Mouse (Mus musculus) heart, embryonic 14.5 days (tissue): Measurements from ENCODE around the gene Capn2. TPM values are rescaled to one million over a fixed set of nuclear protein-coding genes. Genes with fewer than 3 reads are reported as not detected.

Source experiments
- ATAC-seq: fragments of 200-750 bp; cut with Nextera tagmentation; 2 replicates; pipeline ENCODE4 v1.8.0; 2017; ENCODE audit warnings: low read depth, moderate TSS enrichment; ENCODE audit not compliant: insufficient number of reproducible peaks, insufficient read depth, low FRiP score
- H3K27ac ChIP-seq, 2 experiments: fragments of 200-500 bp in 1 of 2; fragments of 300-500 bp in 1 of 2; sonication (generic) in 1 of 2; replicated peaks in 1 of 2; 2 replicates each; pipeline ENCODE4 v1.5.1; 2012 to 2014; ENCODE audit warnings: low read depth in 2 of 2, low read length in 2 of 2, control low read depth in 1 of 2, mild to moderate bottlenecking in 1 of 2, mixed read lengths in 1 of 2; ENCODE audit not compliant: control insufficient read depth in 1 of 2, insufficient read depth in 1 of 2
- H3K27me3 ChIP-seq: fragments of 300-500 bp; sonication (generic); 2 replicates; pipeline ENCODE4 v1.6.1; 2014; ENCODE audit warnings: mild to moderate bottlenecking, low read length, control low read depth; ENCODE audit not compliant: control insufficient read depth, insufficient read depth
- H3K36me3 ChIP-seq: fragments of 300-500 bp; sonication (generic); 2 replicates; pipeline ENCODE4 v1.6.1; 2014; ENCODE audit warnings: mild to moderate bottlenecking, control low read depth, low read length, mixed read lengths; ENCODE audit not compliant: control insufficient read depth, insufficient read depth
- H3K4me1 ChIP-seq, 2 experiments: fragments of 200-500 bp in 1 of 2; fragments of 300-500 bp in 1 of 2; sonication (generic) in 1 of 2; 2 replicates each; pipeline ENCODE4 v1.6.1; 2012 to 2014; ENCODE audit warnings: low read length in 2 of 2, control low read depth in 1 of 2, mixed read lengths in 1 of 2; ENCODE audit not compliant: control insufficient read depth in 2 of 2, insufficient read depth in 2 of 2
- H3K4me2 ChIP-seq: fragments of 300-500 bp; sonication (generic); 2 replicates; pipeline ENCODE4 v1.6.1; 2014; ENCODE audit warnings: mild to moderate bottlenecking, low read length
- H3K4me3 ChIP-seq, 2 experiments: fragments of 200-500 bp in 1 of 2; fragments of 300-500 bp in 1 of 2; sonication (generic) in 1 of 2; 2 replicates each; pipeline ENCODE4 v1.5.1; 2012 to 2014; ENCODE audit warnings: low read length in 2 of 2, mild to moderate bottlenecking in 2 of 2, control low read depth in 1 of 2, low read depth in 1 of 2, moderate library complexity in 1 of 2; ENCODE audit not compliant: control insufficient read depth in 1 of 2, insufficient read depth in 1 of 2
- H3K9ac ChIP-seq: fragments of 300-500 bp; sonication (generic); 2 replicates; pipeline ENCODE4 v1.6.1; 2014; ENCODE audit warnings: mild to moderate bottlenecking, low read length
- H3K9me3 ChIP-seq: fragments of 300-500 bp; sonication (generic); 2 replicates; pipeline ENCODE4 v1.6.1; 2016; ENCODE audit warnings: low read length, control low read depth; ENCODE audit not compliant: control insufficient read depth
- WGBS: fragments of 180-500 bp; shearing (Covaris S2); extraction: QIAGEN DNeasy Blood & Tissue Kit; methylation state at CpG from one replicate; pipeline ENCODE4 v1.1.7; 2014; 5-methylcytosine and 5-hydroxymethylcytosine counted together
- polyA plus RNA-seq: library from polyadenylated mRNA; unstranded; fragments of >200 nt; fragmentation: Nextera tagmentation; extraction: Ambion mirVana; gene quantifications from 2 replicates; pipeline ENCODE4 v1.2.1, GENCODE M21; 2014

The Capn2 gene
- polyA plus RNA-seq, 1 experiment from 2014 or later, result 71.2 TPM

GRCm38 (mm10) chr1:182559530-182559929, 42.1 kb upstream of the Capn2 start:
- no peaks in the 10 kb centered on the region for H3K36me3 ChIP-seq
- no peak overlapping the region for H3K9ac ChIP-seq

GRCm38 (mm10) chr1:182558271-182558670, 40.9 kb upstream of the Capn2 start:
- H3K9me3 ChIP-seq, result no peaks in the 10 kb centered on the region
- ATAC-seq, result no peak
- H3K4me1 ChIP-seq, result peaks cover 0 to 2% of the 10 kb centered on the region in 2 experiments; a peak in 2 of 4 replicates
- no peak overlapping the region for H3K27ac ChIP-seq
- H3K36me3 ChIP-seq, result no peaks in the 10 kb centered on the region
- 75% methylated on average over 4 of the region's 4 CpGs for WGBS
- H3K27me3 ChIP-seq, result no peaks in the 10 kb centered on the region
- no peak overlapping the region for H3K4me3 ChIP-seq
- H3K4me2 ChIP-seq, result no peak overlapping the region
- H3K9ac ChIP-seq, result no peak overlapping the region

More at GRCm38 (mm10) chr1:182559530-182559929, 42.1 kb upstream of the Capn2 start:
- no peak for ATAC-seq
- Histone ChIP-seq H3K4me1 (peaks cover 0 to 2% of the 10 kb centered on the region in 2 experiments; a peak in 2 of 4 replicates), H3K27ac (no peak overlapping the region), H3K4me3 (no peak overlapping the region), H3K9me3 (no peaks in the 10 kb centered on the region), H3K4me2 (no peak overlapping the region), H3K27me3 (no peaks in the 10 kb centered on the region)
- 80% methylated on average over 10 of the region's 11 CpGs for WGBS

GRCm38 (mm10) chr1:182553649-182554375, 36.4 kb upstream of the Capn2 start:
- H3K9me3 ChIP-seq, result no peaks in the 10 kb centered on the region
- no peaks in the 10 kb centered on the region for H3K27me3 ChIP-seq
- H3K9ac ChIP-seq, result no peak overlapping the region
- ATAC-seq, result no peak
- no peak overlapping the region for H3K27ac ChIP-seq
- no peaks in the 10 kb centered on the region for H3K4me1 ChIP-seq
- no peak overlapping the region for H3K4me2 ChIP-seq
- WGBS, result 52% methylated on average over 12 of the region's 12 CpGs
- H3K36me3 ChIP-seq, result no peaks in the 10 kb centered on the region
- H3K4me3 ChIP-seq, result no peak overlapping the region

GRCm38 (mm10) chr1:182550761-182551160, 33.4 kb upstream of the Capn2 start:
- H3K9me3 ChIP-seq, result no peaks in the 10 kb centered on the region
- H3K27ac ChIP-seq, result no peak overlapping the region
- H3K27me3 ChIP-seq, result no peaks in the 10 kb centered on the region
- no peak overlapping the region for H3K4me2 ChIP-seq
- ATAC-seq, result no peak
- no peaks in the 10 kb centered on the region for H3K4me1 ChIP-seq
- H3K4me3 ChIP-seq, result no peak overlapping the region
- 71% methylated on average over 8 of the region's 8 CpGs for WGBS
- no peaks in the 10 kb centered on the region for H3K36me3 ChIP-seq
- no peak overlapping the region for H3K9ac ChIP-seq

DNA sequence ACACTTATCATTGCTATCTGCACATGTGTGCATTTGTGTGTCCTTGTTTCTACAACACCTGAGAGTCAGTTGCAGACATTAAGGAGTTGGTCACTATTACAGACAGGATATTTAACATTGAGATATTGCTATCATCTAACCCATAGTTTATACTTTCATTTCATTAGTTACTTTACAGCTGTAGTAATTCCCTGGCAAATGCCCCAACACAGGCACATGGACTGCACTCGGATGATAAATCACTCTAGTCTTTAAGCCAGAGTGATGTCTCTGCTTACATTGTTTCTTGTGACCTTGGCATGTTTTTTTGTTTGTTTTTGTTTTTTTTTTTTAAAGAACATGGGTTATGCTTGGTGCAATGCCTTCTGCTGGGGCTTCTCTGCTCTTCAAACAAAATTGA, 26.5 kb upstream of the Capn2 start:
- 72% methylated on average over 1 of the region's 1 CpGs for WGBS
- Histone ChIP-seq H3K4me2 (no peak overlapping the region), H3K36me3 (no peaks in the 10 kb centered on the region), H3K9me3 (no peaks in the 10 kb centered on the region), H3K4me3 (no peak overlapping the region), H3K4me1 (peaks cover 2 to 3% of the 10 kb centered on the region in 2 experiments; a peak in 2 of 4 replicates), H3K27ac (no peak overlapping the region), H3K27me3 (no peaks in the 10 kb centered on the region), H3K9ac (no peak overlapping the region)
- ATAC-seq, result no peak

- Histone ChIP-seq H3K9ac (no peak overlapping the region), H3K4me2 (no peak overlapping the region), H3K4me3 (no peak overlapping the region), H3K36me3 (no peaks in the 10 kb centered on the region), H3K27me3 (no peaks in the 10 kb centered on the region), H3K4me1 (peaks cover 3 to 4% of the 10 kb centered on the region in 2 experiments; a peak in 2 of 4 replicates), H3K27ac (no peak overlapping the region), H3K9me3 (no peaks in the 10 kb centered on the region)
- no peak for ATAC-seq
- 81% methylated on average over 8 of the region's 8 CpGs for whole genome bisulfite sequencing
Observed at GRCm38 (mm10) chr1:182543136-182543535, 25.7 kb upstream of the Capn2 start.

DNA sequence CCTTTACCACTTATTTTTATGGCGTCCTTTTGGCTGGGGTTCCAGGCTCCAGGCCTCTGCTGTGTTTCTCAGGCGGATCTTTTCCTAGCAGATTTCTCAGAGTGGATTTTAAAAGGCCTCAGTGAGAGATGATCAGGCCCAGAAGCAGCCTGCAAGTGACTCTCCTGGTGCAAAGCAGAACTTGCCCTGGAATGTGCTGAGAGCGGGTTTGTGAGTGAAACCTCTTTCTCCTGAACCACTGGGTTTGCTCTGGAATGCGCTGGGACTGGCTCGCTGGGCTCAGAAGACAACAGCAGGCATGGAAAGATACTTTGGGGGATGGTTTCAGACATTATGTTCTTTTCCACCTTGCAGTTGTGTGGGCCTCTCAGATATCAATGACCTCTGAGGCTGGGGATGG, 24.7 kb upstream of the Capn2 start:
- H3K36me3 ChIP-seq, result no peaks in the 10 kb centered on the region
- H3K4me1 ChIP-seq, result peaks cover 3 to 4% of the 10 kb centered on the region in 2 experiments; a peak in 2 of 4 replicates
- H3K27ac ChIP-seq, result no peak overlapping the region
- no peaks in the 10 kb centered on the region for H3K9me3 ChIP-seq
- WGBS, result 57% methylated on average over 5 of the region's 5 CpGs
- H3K4me3 ChIP-seq, result no peak overlapping the region
- H3K4me2 ChIP-seq, result no peak overlapping the region
- no peaks in the 10 kb centered on the region for H3K27me3 ChIP-seq
- no peak overlapping the region for H3K9ac ChIP-seq
- no peak for ATAC-seq
